Mouse (Mus musculus): ENCODE measurements around the gene Hoxb2. TPM values are rescaled to one million over a fixed set of nuclear protein-coding genes. Genes with fewer than 3 reads are reported as not detected.

The Hoxb2 gene
- polyA plus RNA-seq, 1 experiment from 2014 or later: 36.1 TPM

MicroRNAs within 50 kb of the gene (microRNA counts, 519-probe panel; counts per million panel counts)
- 5,339 counts per million, percentile 99 among the panel's probes with 10 or more counts for microRNA mmu-miR-10a

Small RNA genes within 50 kb of the gene (microRNA-seq; reads per million reads assigned to microRNA genes)
- 163,530 reads per million, percentile 100 among the genes with 10 or more reads in this experiment for gene Mir10a

Other genes with a start within 250 kb of the Hoxb2 start
- gene Calcoco2, start 238.6 kb upstream of the Hoxb2 start, polyA plus RNA-seq (2015; fragmentation: Nextera tagmentation; extraction: Ambion mirVana): not detected in 2 replicates
- not detected in 2 replicates for gene Ttll6, start 216.7 kb upstream of the Hoxb2 start, polyA plus RNA-seq (2015; fragmentation: Nextera tagmentation; extraction: Ambion mirVana)
- gene Hoxb13, start 156.2 kb upstream of the Hoxb2 start, polyA plus RNA-seq (2015; fragmentation: Nextera tagmentation; extraction: Ambion mirVana): not detected in 2 replicates
- 21.5 and 24.5 TPM in 2 replicates for gene Hoxb9, start 79.1 kb upstream of the Hoxb2 start, polyA plus RNA-seq (2015; fragmentation: Nextera tagmentation; extraction: Ambion mirVana)
- gene Hoxb8, start 68.6 kb upstream of the Hoxb2 start, polyA plus RNA-seq (2015; fragmentation: Nextera tagmentation; extraction: Ambion mirVana): 9.5 and 12.9 TPM in 2 replicates
- 60.9 and 68.3 TPM in 2 replicates for gene Hoxb7, start 63.9 kb upstream of the Hoxb2 start, polyA plus RNA-seq (2015; fragmentation: Nextera tagmentation; extraction: Ambion mirVana)
- 50.3 and 55.7 TPM in 2 replicates for gene Hoxb6, start 58.0 kb upstream of the Hoxb2 start, polyA plus RNA-seq (2015; fragmentation: Nextera tagmentation; extraction: Ambion mirVana)
- gene Hoxb5, start 47.2 kb upstream of the Hoxb2 start, polyA plus RNA-seq (2015; fragmentation: Nextera tagmentation; extraction: Ambion mirVana): 19.2 and 24.3 TPM in 2 replicates
- 4.1 and 6.2 TPM in 2 replicates for gene Hoxb4, start 32.3 kb upstream of the Hoxb2 start, polyA plus RNA-seq (2015; fragmentation: Nextera tagmentation; extraction: Ambion mirVana)
- 3.7 and 4.3 TPM in 2 replicates for gene Hoxb3, start 27.2 kb upstream of the Hoxb2 start, polyA plus RNA-seq (2015; fragmentation: Nextera tagmentation; extraction: Ambion mirVana)
- 0.08 and 0.12 TPM in 2 replicates for gene Hoxb1, start 15.2 kb downstream of the Hoxb2 start, polyA plus RNA-seq (2015; fragmentation: Nextera tagmentation; extraction: Ambion mirVana)
- 10.1 and 12.3 TPM in 2 replicates for gene Skap1, start 114.1 kb downstream of the Hoxb2 start, polyA plus RNA-seq (2015; fragmentation: Nextera tagmentation; extraction: Ambion mirVana)